In the genomic region with DNA sequence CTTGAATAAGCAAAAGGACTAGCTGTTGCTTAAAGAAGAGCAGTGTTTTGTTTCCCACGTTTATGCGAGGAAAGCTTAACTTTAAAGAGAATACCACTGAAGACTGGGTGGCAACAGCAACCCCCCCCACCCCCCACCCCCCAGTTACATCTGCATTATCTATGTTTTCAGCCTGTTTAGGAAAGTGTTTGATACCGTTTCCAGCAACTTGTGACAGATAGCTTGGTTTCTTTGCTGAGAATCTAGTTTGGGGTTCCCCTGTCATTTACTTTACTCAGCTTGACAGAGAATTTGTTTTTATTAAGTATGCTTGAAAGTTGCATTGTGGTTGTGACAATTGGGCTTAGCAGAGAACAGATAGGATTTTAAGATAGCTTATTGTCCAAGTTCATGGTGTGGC, we compare ENCODE assay signal across 10 mouse cellular contexts. TPM values are rescaled to one million over a fixed set of nuclear protein-coding genes. Genes with fewer than 3 reads are reported as not detected.
DNase-seq lines count a peak whose midpoint lies in the region; ATAC-seq and TF ChIP-seq lines count a peak whose summit lies in the region.
"Had no signal": no experiment of that assay in that cellular context is flagged by ENCODE, and none has a peak within 500 bp of the region (broad histone marks: within the 10 kb centered on the region; RNA-seq: fewer than 3 reads in every experiment).

No protein-coding gene starts in this region.

- DNase-seq in left cerebral cortex, adult 2 months (ENCODE audit: extremely low spot score in 1 of 2, low spot score in 2 of 2), result no peak
- no peak for DNase-seq in left cerebral cortex, postnatal 4 days
- DNase-seq in embryonic facial prominence, embryonic 14.5 days (ENCODE audit: low spot score), result no peak
- no peak for DNase-seq in T-cell, adult 2 months (ENCODE audit: low spot score)
- DNase-seq in cerebellum, adult 9-10 months, result no peak
- no peak for DNase-seq in adipocyte (ENCODE audit: low spot score)
- DNase-seq: right cerebral cortex, postnatal 4 days had no signal

- H3K4me2 ChIP-seq in embryonic facial prominence, embryonic 14.5 days (ENCODE audit: low read depth, low read length), result peak overlapping the region; percentile 70
- H3K4me2 ChIP-seq in limb, embryonic 13.5 days (replicated peaks), result peak overlapping the region; percentile 82
- peak overlapping the region; percentile 52 for H3K4me2 ChIP-seq in neural tube, embryonic 14.5 days (ENCODE audit: low read depth, low read length)

- H3K9ac ChIP-seq in embryonic facial prominence, embryonic 14.5 days (ENCODE audit: low read depth, low read length), result peak overlapping the region; percentile 95
- H3K9ac ChIP-seq in limb, embryonic 13.5 days, result peak overlapping the region; percentile 96
- H3K9ac ChIP-seq in neural tube, embryonic 14.5 days (replicated peaks; ENCODE audit: low read depth, low read length), result no peak overlapping the region; the same call in 1 of the 2 replicates

- ATAC-seq in embryonic facial prominence, embryonic 14.5 days (ENCODE audit: low read depth), result no peak
- ATAC-seq in limb, embryonic 13.5 days (ENCODE audit: low FRiP score, low read depth), result no peak
- ATAC-seq in neural tube, embryonic 14.5 days (ENCODE audit: low read depth), result no peak

- H3K9me3 ChIP-seq in embryonic facial prominence, embryonic 14.5 days (ENCODE audit: control insufficient read depth, low read length), result no peaks in the 10 kb centered on the region
- no peaks in the 10 kb centered on the region for H3K9me3 ChIP-seq in limb, embryonic 13.5 days
- no peaks in the 10 kb centered on the region for H3K9me3 ChIP-seq in neural tube, embryonic 14.5 days (ENCODE audit: control insufficient read depth, low read length)

- TF ChIP-seq CTCF in left cerebral cortex, adult 2 months (IDR thresholded peaks at IDR 0.05), result no peak

- peaks cover 8% of the 10 kb centered on the region for H3K4me1 ChIP-seq in embryonic facial prominence, embryonic 14.5 days (ENCODE audit: control insufficient read depth, insufficient read depth, low read length)
- H3K4me1 ChIP-seq in limb, embryonic 13.5 days, result peaks cover 23% of the 10 kb centered on the region
- peaks cover 16% of the 10 kb centered on the region for H3K4me1 ChIP-seq in neural tube, embryonic 14.5 days (ENCODE audit: control insufficient read depth, insufficient read depth, low read length)

- 0 out of 2 replicates have a peak, but pooled peaks cover 3% of the 10 kb centered on the region for H3K36me3 ChIP-seq in embryonic facial prominence, embryonic 14.5 days (ENCODE audit: control insufficient read depth, insufficient read depth, low read length)
- H3K36me3 ChIP-seq in limb, embryonic 13.5 days, result peaks cover 7% of the 10 kb centered on the region; the same call in 1 of the 2 replicates
- no peaks in the 10 kb centered on the region for H3K36me3 ChIP-seq in neural tube, embryonic 14.5 days (ENCODE audit: control insufficient read depth, insufficient read depth, low read length)

- H3K27ac ChIP-seq in left cerebral cortex, adult 2 months, result no peak overlapping the region
- H3K27ac ChIP-seq in embryonic facial prominence, embryonic 14.5 days (replicated peaks; ENCODE audit: low read depth, low read length), result no peak overlapping the region
- no peak overlapping the region for H3K27ac ChIP-seq in limb, embryonic 13.5 days
- no peak overlapping the region for H3K27ac ChIP-seq in neural tube, embryonic 14.5 days (ENCODE audit: low read depth, low read length)

- 6% methylated on average over 3 of the region's 3 CpGs for WGBS in embryonic facial prominence, embryonic 14.5 days
- WGBS in limb, embryonic 13.5 days, result 8% methylated on average over 3 of the region's 3 CpGs
- WGBS in neural tube, embryonic 14.5 days, result 13% methylated on average over 3 of the region's 3 CpGs

- H3K4me3 ChIP-seq in left cerebral cortex, adult 2 months, result peak overlapping the region; percentile 94
- H3K4me3 ChIP-seq in embryonic facial prominence, embryonic 14.5 days (ENCODE audit: low read depth, low read length), result peak overlapping the region; percentile 83
- H3K4me3 ChIP-seq in limb, embryonic 13.5 days, result peak overlapping the region; percentile 97
- H3K4me3 ChIP-seq in neural tube, embryonic 14.5 days (ENCODE audit: low read depth, low read length), result peak overlapping the region; percentile 95

- intact Hi-C loops in left cerebral cortex, adult 2 months (cut with DNase I), result loop anchor here (10.0 kb wide), 1 partner anchor 842 kb away; a partner anchor contains a TSS
- intact Hi-C loops in left cerebral cortex, postnatal 4 days (cut with DNase I), result no loop called here

- no peaks in the 10 kb centered on the region for H3K27me3 ChIP-seq in embryonic facial prominence, embryonic 14.5 days (replicated peaks; ENCODE audit: control insufficient read depth, insufficient read depth, low read length)
- no peaks in the 10 kb centered on the region for H3K27me3 ChIP-seq in limb, embryonic 13.5 days
- H3K27me3 ChIP-seq in neural tube, embryonic 14.5 days (ENCODE audit: control insufficient read depth, insufficient read depth, low read length), result no peaks in the 10 kb centered on the region

RNA-seq across cellular contexts. Expression of a gene that starts 1.4 kb away (rescaled TPM):
- total RNA-seq in left cerebral cortex, adult 2 months (2021), result 10 to 100 TPM; 95.6 to 95.8 TPM
- total RNA-seq in left cerebral cortex, postnatal 4 days (2021), result 100 to 1,000 TPM in 1 of 2 experiments, 10 to 100 TPM in 1; 92.7 to 100 TPM
- 76.1 and 84.6 TPM in 2 replicates for polyA plus RNA-seq in embryonic facial prominence, embryonic 14.5 days (2014; fragmentation: Nextera tagmentation; extraction: Ambion mirVana)
- polyA plus RNA-seq in limb, embryonic 13.5 days (2015; fragmentation: Nextera tagmentation; extraction: Ambion mirVana), result 86.0 and 88.7 TPM in 2 replicates
- 74.4 and 78.0 TPM in 2 replicates for polyA plus RNA-seq in neural tube, embryonic 14.5 days (2014; fragmentation: Nextera tagmentation; extraction: Ambion mirVana)

RNA-seq across cellular contexts. Expression of a gene that starts 47.6 kb away (rescaled TPM):
- under 1 TPM; 0.49 to 0.57 TPM for total RNA-seq in left cerebral cortex, adult 2 months (2021)
- total RNA-seq in left cerebral cortex, postnatal 4 days (2021), result under 1 TPM; 0.28 to 0.32 TPM
- 1.1 and 1.3 TPM in 2 replicates for polyA plus RNA-seq in embryonic facial prominence, embryonic 14.5 days (2014; fragmentation: Nextera tagmentation; extraction: Ambion mirVana)
- 0.70 and 1.2 TPM in 2 replicates for polyA plus RNA-seq in limb, embryonic 13.5 days (2015; fragmentation: Nextera tagmentation; extraction: Ambion mirVana)
- 0.37 and 0.43 TPM in 2 replicates for polyA plus RNA-seq in neural tube, embryonic 14.5 days (2014; fragmentation: Nextera tagmentation; extraction: Ambion mirVana)

RNA-seq across cellular contexts. Expression of a gene that starts 47.7 kb away (rescaled TPM):
- not detected for total RNA-seq in left cerebral cortex, adult 2 months (2021)
- not detected for total RNA-seq in left cerebral cortex, postnatal 4 days (2021)
- not detected in 2 replicates for polyA plus RNA-seq in embryonic facial prominence, embryonic 14.5 days (2014; fragmentation: Nextera tagmentation; extraction: Ambion mirVana)
- not detected in 2 replicates for polyA plus RNA-seq in limb, embryonic 13.5 days (2015; fragmentation: Nextera tagmentation; extraction: Ambion mirVana)
- not detected in 2 replicates for polyA plus RNA-seq in neural tube, embryonic 14.5 days (2014; fragmentation: Nextera tagmentation; extraction: Ambion mirVana)
- total RNA-seq: adrenal gland, postnatal 10 days had no signal
